Mouse (Mus musculus) c-Kit-positive CD71-positive TER-119-positive erythroid progenitor cells, embryonic 14.5 days (primary cell): Measurements from ENCODE around the gene Jph3.
A peak's percentile ranks its signal among the peaks of the same experiment; 100 is the strongest.

Experiments
- DNase-seq: peaks from one replicate; pipeline ENCODE4 v3.0.0-alpha.2; 2013; ENCODE audit warnings: low spot score

Jph3 gene

GRCm38 (mm10) chr8:121786542-121786941 is 57.1 kb downstream of the Jph3 start:
- no peak for DNase-seq

DNA sequence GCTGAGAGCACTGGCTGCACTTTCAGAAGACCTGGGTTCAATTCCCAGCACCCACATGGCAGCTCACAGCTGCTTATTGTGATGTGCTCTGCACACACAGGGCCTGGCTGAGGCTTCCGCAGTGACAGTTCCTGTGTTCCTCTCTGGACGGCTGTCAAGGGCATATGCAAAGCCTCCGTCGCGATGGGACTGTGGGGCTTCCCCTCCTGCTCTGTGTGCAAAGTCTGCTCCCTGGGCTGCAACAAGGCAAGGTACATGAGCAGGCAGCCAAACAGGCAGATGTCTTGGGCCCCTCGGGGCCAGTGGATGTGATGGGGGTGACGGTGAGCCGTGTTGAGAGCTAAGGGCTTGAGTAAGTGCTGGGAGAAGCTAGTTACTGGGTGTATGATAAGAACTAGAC is 59.4 kb downstream of the Jph3 start:
- DNase-seq = no peak

DNA sequence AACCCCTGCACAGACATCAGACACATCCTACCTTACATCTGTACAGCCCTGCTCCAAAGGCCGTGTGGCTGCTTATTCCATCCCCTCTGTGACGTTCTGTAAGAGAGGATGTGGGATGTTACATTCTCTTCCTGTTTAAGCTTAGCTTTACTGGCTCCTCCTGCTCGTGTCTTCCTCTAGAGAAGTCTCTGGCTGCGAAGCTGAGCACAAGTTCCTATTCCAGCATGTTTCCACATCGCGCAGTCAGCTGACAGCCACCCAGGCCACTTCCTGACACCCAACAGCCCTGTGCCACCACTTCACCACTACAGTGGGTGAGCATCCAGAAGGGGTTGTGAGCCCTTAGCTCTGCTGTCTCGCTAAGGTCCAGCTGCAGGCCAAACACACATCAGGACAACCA is 62.7 kb downstream of the Jph3 start:
- DNase-seq = no peak

DNA sequence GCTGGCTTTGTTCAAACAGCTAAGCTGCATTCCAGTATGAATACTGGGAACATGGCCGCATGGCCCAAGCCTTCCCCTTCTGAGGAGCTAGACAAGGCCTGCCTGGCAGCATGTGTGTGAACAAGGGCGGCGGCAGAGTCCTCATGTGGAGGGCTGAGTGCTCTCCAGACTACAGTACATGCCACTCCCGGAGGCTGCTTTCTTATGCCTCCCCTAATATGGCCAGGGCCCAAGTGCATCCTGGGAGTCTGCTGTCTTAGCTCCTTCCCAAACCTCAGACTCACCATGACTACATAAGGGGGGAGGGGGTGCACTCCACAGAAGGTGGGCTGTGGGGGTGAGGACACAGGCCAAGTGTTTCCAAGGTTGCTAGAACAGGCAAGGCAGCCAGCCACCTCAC is 63.2 kb downstream of the Jph3 start:
- DNase-seq = no peak

DNA sequence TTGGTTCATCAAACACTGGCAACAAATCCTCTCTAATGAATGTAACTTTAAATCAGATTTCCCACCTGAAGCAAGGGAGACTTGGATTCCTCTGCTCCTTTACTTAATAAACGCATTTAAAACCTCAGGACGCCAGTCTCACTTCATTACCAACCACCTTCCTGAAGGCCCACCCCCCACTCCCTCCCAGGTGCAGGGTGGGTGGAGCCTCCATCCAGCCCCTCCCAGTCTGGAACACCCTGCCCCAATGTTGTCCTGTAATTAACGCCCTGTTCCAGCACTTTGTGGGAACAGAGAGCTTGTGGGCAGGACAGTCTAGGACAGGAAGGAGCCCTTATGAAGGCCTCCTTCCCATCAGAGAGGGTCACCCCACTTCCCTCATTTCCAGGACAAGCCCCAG is 64.7 kb downstream of the Jph3 start:
- DNase-seq = no peak

GRCm38 (mm10) chr8:121795461-121795860 is 66.0 kb downstream of the Jph3 start:
- DNase-seq = no peak

- no peak for DNase-seq
These were observed 67.0 kb downstream of the Jph3 start for GRCm38 (mm10) chr8:121796406-121796805.

DNA sequence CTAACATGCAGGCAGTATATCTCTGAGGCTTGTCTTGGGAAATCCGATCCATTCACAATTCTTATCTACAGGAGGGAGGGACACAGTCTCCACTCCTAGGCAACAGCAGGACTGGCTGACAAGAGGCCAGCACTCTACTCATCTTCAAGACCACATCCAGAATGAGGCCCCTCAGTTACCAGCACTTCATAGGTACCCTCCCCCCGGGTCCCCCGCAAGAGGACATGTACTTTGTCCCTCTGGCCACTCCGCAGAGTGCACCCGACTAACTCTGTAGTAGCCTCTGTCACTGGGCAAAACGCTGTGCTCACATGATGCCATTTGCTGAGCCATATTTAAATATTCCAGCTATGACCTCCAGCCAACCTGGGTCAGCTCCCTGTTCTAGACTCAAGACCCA is 69.0 kb downstream of the Jph3 start:
- DNase-seq = no peak

DNA sequence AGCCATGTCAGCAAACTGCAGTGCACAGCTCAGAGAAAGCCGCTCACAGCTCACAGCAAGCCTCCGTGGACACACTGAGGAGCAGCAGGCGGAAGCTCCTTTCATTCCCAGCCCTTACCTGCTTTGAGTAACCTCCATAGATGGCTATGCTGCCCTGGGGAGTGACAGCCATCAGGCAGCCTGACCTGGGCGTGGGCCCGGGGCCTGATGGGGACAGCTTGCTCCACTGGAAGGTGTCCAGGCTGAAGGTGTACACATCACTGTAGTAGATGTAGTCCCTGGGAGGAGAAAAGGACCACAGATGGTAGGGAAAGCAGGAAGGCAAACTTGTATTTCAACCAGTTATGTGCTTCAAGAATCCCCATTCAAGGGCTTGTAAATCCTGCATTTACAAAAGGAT is 75.4 kb downstream of the Jph3 start:
- DNase-seq = no peak

- no peak for DNase-seq
These were observed 76.7 kb downstream of the Jph3 start for GRCm38 (mm10) chr8:121806126-121806525.

DNA sequence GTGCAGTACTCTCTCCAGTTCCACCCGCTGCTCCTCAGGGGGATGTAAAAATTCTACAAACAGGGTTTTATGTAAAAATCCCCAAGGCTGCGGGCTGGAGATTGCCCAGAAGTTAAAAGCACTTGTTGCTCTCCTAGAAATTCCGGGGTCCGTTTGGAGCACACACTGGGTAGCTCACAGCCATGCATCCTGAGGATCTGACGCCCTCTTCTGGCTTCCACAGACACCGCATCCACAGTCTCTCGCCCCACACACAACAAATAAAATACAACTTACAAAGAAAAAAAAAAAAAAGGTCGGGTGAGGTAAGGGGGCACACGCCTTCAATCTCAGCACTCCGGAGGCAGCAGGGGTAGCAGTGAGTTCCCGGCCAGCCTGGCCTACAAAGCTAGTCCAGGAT is 78.6 kb downstream of the Jph3 start:
- DNase-seq = no peak

DNA sequence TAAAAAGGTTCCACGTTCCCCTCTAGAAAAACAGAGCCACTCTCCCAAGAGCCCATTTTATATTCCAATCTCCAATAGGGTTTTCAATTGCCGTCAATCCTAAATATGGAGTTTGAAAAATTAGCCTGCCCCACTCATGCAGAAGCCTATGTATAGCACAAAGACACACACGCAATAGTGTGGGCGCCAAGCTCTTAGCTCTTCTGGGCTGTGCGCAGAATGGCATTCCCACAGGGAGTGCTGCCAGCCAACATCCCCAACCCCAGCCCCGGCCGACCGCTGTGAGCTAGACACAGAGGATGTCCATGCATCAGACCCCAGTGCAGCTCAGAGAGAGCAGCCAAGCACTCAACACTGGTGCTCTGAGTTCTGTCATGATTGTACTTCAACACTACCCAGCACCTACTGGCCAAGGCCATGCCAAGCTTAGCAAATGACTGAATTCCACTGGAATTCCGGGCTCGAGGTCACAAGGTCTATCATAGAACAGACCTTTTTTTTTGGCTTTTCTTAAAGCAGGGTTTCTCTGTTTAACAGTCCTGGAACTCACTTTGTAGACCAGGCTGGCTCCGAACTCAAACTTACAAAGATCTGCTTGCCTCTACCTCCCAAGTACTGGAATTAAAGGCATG is 80.2 kb downstream of the Jph3 start:
- no peak for DNase-seq

- DNase-seq = no peak
These were observed 82.1 kb downstream of the Jph3 start for GRCm38 (mm10) chr8:121811502-121811901.

DNA sequence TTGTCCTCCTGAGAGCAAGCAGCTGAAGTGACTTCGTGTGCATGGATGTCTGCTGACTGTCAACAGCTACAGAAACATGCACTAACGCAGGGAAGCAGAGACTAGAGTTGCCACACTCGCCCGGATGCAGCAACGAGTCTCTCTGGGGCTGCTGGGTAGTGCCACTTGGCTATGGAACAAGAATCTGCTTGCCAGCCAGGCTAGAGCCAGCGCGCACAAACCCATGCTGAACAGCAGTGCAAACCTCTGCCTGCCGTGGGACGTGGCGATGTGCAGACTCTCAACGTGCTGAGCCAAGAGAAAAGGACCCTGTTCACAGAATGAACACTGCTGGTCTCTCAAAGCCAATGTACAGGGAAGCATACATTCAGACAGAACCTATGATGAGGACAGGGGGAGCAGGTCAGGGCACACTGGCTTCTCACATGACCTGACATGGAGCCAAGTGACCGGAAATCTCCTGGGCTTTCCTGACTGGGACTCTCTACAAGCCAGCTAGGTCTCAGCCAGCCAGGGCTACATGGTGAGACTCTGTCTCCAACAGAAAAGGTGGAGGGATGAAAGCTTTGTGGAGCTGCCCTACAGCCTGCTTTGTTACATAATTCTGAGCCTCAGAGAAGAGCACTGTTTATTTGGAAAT is 82.6 kb downstream of the Jph3 start:
- DNase-seq = no peak

- no peak for DNase-seq
These were observed 88.8 kb downstream of the Jph3 start for GRCm38 (mm10) chr8:121818226-121818625.

DNA sequence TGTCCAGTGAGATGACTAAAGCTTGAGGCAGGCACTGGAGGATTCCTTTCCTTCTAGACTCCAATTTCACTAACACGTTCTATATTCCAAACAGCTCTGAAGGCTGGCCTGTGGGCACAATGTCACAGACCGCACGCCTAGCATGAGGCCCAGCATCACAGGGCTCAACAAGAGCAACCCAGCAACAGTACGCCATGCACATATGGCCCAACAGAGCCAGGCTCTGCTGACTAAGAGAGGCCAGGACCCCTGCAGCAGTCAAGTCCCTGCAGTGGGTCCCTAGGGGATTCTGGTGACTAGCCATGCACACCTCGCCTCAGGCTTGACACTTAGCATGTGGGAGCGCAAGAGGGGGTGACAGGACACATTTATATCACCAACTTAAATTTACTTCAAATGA is 91.4 kb downstream of the Jph3 start:
- no peak for DNase-seq

DNA sequence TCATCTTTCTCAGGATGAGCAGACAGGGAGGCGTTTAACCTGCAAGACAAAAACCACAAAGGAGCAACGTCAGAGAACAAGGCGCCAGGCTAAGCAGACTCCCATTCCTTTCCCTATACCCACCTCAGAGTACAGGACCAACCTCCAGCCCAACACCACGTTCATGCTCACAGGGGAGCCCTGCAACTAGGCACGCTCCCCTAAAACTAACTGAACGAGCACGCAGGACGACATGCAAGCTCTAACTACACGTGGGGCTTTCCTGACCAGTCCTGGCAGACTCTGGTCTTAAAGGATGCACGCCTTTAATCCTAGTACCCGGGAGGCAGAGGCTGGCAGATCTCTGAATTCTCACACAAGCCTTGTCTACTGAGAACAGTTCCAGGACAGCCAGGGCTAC is 91.9 kb downstream of the Jph3 start:
- no peak for DNase-seq

DNA sequence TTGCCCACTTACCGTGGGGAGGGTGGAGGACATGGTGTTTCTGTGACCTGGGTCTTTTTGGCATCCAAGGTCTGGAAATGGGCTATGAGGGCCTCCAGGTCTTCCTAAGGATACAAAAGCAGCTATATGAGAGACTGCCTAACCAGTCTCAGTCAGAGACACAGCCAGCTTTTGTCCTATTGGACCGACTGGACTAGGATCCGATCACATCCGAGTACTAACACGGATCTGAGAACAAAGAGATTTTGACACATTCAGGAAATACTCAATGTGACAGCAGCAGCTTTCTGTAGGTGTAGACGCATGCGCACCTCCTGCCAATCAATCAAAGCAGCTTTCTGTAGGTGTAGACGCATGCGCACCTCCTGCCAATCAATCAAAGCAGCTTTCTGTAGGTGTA is 92.3 kb downstream of the Jph3 start:
- no peak for DNase-seq

GRCm38 (mm10) chr8:121827726-121828125 is 98.3 kb downstream of the Jph3 start:
- no peak for DNase-seq

DNA sequence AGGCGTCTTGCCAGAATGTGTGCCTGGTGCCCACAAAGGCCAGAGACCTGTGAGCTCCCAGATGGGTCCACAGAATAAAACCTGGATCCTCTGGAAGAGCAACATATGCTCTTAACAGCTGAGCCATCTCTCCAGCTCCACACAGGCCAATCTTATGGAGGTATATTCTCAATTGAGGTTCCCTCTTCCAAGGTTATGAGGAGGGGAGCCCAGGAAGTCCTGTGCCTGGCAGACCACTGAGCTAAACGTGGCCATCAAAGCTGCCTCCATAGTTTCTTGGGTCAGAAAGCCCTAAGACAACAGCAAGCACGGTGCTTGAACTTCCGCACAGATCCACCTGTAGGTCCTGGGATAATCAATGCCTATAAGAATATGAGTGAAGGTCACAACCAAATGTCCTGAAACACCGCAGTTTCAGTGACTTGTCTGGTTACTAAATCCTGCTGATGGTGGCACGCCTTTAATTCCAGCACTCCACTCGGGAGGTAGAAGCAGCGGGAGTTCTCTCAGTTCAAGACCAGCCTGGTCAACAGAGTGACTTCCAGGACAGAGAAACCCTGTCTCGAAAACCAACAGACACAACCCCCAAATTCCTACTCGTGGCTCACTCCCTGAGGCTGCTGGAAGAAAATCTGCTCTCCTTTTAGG is 99.1 kb downstream of the Jph3 start:
- DNase-seq = no peak

- peak; percentile 87 for DNase-seq
These were observed 99.8 kb downstream of the Jph3 start, which contains the start of gene Klhdc4 for GRCm38 (mm10) chr8:121829048-121829776. Klhdc4 (minus strand) TSS chr8:121829569.

DNA sequence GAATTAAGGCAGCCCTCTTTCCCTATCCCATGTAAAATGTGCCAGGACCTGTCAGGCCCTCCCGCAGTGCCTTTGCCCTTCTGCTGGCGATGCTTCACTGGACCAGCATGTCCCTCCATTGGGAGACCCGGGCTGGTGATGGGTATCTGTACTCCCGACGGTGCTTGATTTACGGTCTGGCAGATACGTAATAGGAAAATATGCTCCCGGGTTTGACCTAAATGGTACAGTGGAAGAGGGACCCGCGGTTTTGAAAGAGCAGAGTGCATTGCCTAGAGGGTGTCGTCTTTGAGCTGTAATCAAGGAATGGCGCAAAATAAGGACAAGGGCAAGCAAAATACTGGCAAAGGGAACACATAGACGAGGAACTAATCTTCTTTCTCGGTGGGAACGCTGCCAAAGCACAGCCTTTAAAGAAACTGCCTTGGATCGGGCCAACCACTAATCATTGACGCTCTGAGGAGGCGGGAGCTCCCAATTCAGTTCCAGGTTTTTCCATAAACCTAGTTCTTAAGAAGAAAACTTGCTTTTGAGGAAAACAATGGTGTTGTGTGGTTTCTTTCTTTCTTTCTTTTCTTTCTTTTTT is 100.4 kb downstream of the Jph3 start:
- no peak for DNase-seq

GRCm38 (mm10) chr8:121832061-121832460 is 102.6 kb downstream of the Jph3 start:
- DNase-seq = no peak
